Mouse (Mus musculus) erythroblast, embryonic 14.5 days (primary cell): ENCODE results near the gene Sgpp1. TPM values are rescaled to one million over a fixed set of nuclear protein-coding genes. Genes with fewer than 3 reads are reported as not detected.
A peak's percentile ranks its signal among the peaks of the same experiment; 100 is the strongest.
"Not testable (repeated sequence)": the region's sequence is repeated elsewhere in the genome, so short reads cannot be mapped to it uniquely, and the experiment has no call there.

ENCODE experiments used
- H3K27me3 ChIP-seq: 2 replicates; pipeline ENCODE4 v1.6.1; 2012; ENCODE audit warnings: inconsistent platforms; ENCODE audit not compliant: control insufficient read depth
- H3K36me3 ChIP-seq: 2 replicates; pipeline ENCODE4 v1.6.1; 2012; ENCODE audit warnings: mild to moderate bottlenecking, inconsistent platforms; ENCODE audit not compliant: control insufficient read depth
- H3K4me1 ChIP-seq: 2 replicates; pipeline ENCODE4 v1.6.1; 2012; ENCODE audit warnings: inconsistent platforms; ENCODE audit not compliant: control insufficient read depth
- H3K4me3 ChIP-seq: replicated peaks from 2 replicates; pipeline ENCODE3; 2012; ENCODE audit warnings: moderate library complexity, mild to moderate bottlenecking, inconsistent platforms
- H3K9me3 ChIP-seq: 2 replicates; pipeline ENCODE4 v1.6.1; 2012; ENCODE audit warnings: low read length, inconsistent platforms, mixed read lengths; ENCODE audit not compliant: control insufficient read depth
- GATA1 ChIP-seq: IDR thresholded peaks from 2 replicates; pipeline ENCODE4 v1.6.1; 2012; ENCODE audit warnings: low read length, inconsistent platforms, mixed read lengths
- TAL1 ChIP-seq: IDR thresholded peaks from 3 replicates; pipeline ENCODE4 v1.6.1; 2012; ENCODE audit warnings: low read length, inconsistent platforms, mixed read lengths
- polyA plus RNA-seq: library from polyadenylated mRNA; stranded (reverse); fragments of >175 nt; gene quantifications from 2 replicates; pipeline ENCODE4 v1.2.3, GENCODE M21; 2012

Gene Sgpp1
- polyA plus RNA-seq, 1 experiment, result 0.55 TPM

DNA sequence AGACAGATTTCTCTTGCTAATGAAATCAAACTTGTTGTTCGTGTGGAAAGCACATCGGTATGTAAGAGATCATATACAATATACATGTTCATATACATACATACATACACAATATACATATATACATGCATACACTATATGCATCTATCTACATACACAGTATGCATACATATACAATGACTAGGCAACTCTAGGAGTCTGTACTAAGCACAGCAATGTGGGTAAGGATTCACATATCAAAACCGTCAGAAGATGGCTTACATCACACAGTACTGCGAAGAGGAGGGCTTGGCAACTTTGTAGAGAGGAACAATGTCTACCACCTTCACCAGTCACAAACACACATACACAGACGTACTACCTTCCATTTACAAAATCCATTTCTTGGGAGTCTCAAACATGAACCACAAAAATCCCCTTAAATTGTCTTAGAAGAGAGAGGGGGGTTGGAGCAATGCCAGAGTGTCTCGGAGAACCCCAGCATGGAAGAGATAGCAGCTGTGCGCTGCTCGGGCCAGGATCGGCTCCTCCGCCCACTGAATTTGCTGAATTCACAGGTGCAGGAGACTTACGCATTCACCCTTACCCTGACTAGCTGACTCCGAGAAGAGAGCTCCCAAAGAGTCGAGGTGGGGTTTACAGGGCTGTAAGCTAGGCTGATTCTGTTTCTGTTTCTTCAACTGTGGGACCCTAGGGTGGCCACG, 10.8 kb downstream of the Sgpp1 start:
- TF ChIP-seq GATA1, result no peak
- TF ChIP-seq TAL1, result no peak
- H3K4me1 ChIP-seq, result peaks cover 47% of the 10 kb centered on the region
- H3K9me3 ChIP-seq, result no peaks in the 10 kb centered on the region
- peaks cover 37% of the 10 kb centered on the region for H3K36me3 ChIP-seq
- H3K4me3 ChIP-seq, result peak overlapping the region; percentile 58
- no peaks in the 10 kb centered on the region for H3K27me3 ChIP-seq

DNA sequence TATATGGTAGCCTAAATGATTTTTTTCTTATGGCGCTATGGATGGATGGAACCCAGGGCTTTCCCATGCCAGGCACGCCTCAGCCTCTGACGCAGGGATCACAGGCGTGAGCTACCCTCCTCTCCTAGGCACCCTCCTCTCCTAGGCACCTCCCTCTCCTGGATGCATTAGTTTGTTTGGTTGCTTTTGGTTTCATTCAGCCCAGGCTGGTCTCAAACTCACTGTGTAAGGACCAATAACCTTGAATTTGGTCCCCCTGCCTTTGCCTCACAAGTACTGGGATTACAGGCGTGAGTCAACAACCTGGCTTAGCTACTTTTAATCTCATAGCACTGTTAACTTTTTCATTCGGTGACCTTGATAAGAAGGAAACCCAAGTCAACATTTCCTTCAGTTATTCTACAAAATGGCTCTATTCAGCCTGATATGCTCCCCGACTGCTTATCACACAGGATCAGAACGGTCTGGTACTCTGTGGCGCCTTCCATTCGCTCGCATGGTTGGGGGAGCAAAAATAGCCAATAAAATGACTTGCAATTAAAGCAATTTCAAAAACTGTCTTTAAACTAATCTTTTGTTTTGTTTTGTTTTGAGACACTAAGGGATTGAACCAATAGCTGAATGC, 11.6 kb downstream of the Sgpp1 start:
- Histone ChIP-seq H3K36me3 (peaks cover 44% of the 10 kb centered on the region), H3K4me3 (peak overlapping the region; percentile 58), H3K9me3 (no peaks in the 10 kb centered on the region), H3K27me3 (no peaks in the 10 kb centered on the region), H3K4me1 (peaks cover 47% of the 10 kb centered on the region)
- TF ChIP-seq TAL1 (no peak), GATA1 (peak; percentile 40; the same call in 1 of the 2 replicates)

- no peaks in the 10 kb centered on the region for H3K9me3 ChIP-seq
- TF ChIP-seq TAL1 (no peak), GATA1 (no peak)
- H3K27me3 ChIP-seq, result no peaks in the 10 kb centered on the region
- peaks cover 38% of the 10 kb centered on the region for H3K4me1 ChIP-seq
- H3K4me3 ChIP-seq, result no peak overlapping the region
- H3K36me3 ChIP-seq, result peaks cover 35% of the 10 kb centered on the region
Observed at GRCm38 (mm10) chr12:75721941-75722340, 13.6 kb downstream of the Sgpp1 start.

DNA sequence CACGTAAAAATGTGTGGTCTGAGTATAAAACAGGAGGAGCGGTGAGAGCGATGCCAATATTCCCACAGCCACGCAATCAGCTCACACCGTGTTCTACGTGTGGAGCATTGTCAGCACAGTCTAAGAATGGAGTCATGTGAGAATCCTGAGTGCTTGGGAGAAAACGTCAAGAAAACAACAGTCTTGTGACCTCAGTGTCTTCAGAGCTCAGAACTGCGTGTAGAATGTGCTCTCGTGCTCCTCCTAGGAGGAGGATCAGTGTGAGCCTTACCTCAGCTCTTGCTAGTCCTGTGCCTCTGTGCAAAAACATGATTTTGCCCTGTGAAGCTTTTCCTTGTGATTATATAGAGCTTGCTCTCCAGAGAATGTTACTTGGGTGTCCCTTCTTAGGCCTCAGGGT, 14.5 kb downstream of the Sgpp1 start:
- H3K4me3 ChIP-seq, result no peak overlapping the region
- no peak for TF ChIP-seq GATA1
- no peak for TF ChIP-seq TAL1

DNA sequence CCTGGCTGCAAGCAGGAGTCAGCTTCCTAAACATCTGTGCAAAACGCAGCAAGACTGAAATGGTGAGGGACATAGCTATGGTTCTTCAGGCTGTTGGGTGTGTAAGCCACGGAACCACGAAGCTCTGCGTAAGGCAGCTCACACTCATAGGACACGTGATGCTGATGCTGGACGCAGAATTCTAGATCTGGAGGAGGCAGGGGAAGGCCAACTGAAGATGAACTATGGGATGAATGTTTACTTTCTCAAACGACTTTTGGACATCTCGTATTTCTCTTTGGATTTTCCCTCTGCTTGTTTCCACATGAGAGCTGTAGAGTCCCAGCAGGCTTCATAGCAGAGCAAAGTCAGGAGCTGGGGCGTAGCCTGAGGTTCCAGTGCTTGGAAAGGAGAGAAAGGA, 21.9 kb downstream of the Sgpp1 start:
- Histone ChIP-seq H3K9me3 (no peaks in the 10 kb centered on the region), H3K4me1 (peaks cover 4% of the 10 kb centered on the region), H3K4me3 (no peak overlapping the region), H3K36me3 (peaks cover 25% of the 10 kb centered on the region), H3K27me3 (no peaks in the 10 kb centered on the region)
- TF ChIP-seq TAL1, result no peak
- no peak for TF ChIP-seq GATA1

More for the DNA sequence above, 14.5 kb downstream of the Sgpp1 start:
- Histone ChIP-seq H3K9me3 (no peaks in the 10 kb centered on the region), H3K36me3 (peaks cover 42% of the 10 kb centered on the region), H3K4me1 (peaks cover 34% of the 10 kb centered on the region), H3K27me3 (no peaks in the 10 kb centered on the region)

DNA sequence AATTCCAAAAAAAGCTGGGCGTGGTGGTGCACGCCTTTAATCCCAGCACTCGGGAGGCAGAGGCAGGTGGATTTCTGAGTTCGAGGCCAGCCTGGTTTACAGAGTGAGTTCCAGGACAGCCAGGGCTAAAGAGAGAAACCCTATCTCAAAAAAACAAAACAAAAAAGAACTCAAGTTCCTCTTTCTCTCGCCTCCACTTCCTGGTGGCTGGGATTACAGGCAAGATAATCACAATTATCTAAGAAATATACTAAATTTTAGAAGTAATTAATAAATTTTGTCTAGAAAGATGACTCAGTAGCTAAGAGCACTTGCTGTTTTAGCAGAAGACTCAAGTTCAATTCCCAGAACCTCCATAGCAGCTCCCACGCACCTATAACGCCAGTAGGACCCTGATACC, 22.6 kb downstream of the Sgpp1 start:
- H3K9me3 ChIP-seq, result not testable (repeated sequence)

DNA sequence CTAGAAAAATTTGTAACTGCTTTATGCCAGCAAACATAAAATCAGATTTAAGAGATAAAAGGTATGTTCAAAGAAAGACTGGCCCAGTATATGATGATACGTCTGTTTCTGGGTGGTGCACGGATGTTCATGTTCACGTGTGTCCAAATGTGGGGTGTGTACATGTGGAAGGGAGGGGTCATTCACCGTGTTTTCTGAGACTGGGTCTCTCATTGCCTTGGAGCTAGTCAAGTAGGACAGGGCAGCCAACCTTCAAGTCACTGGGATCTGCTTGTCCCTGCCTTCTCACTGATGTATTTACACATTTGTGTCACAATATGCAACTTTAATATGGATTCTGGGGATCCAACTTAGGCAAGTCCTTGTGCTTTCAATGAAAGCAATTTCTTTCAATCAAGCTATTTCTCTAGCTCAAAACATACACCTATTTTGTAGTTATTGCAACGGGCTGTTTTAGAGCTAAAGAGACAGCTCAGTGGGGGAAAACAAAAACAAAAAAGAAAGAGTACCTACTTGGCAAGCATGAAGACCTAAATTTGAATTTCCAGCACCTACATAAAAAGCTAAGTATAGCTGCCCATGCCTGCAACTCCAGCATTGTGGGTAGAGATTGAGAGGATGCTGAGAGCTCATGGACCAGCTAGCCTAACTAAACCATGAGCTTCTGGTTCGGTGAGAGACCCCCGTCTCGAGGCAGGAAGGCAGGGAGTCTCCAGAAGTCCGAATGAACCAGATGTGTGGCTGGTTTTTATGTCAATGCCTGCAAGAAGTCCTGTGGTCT, 24.7 kb downstream of the Sgpp1 start:
- peaks cover 4% of the 10 kb centered on the region for H3K4me1 ChIP-seq
- TF ChIP-seq TAL1 (no peak), GATA1 (no peak)
- peaks cover 16% of the 10 kb centered on the region for H3K36me3 ChIP-seq
- H3K4me3 ChIP-seq, result no peak overlapping the region
- no peaks in the 10 kb centered on the region for H3K27me3 ChIP-seq
- H3K9me3 ChIP-seq, result no peaks in the 10 kb centered on the region

More for the DNA sequence above, 22.6 kb downstream of the Sgpp1 start:
- not testable (repeated sequence) for H3K4me1 ChIP-seq, H3K4me3 ChIP-seq, H3K27me3 ChIP-seq
- H3K36me3 ChIP-seq, result peaks cover 25% of the 10 kb centered on the region

DNA sequence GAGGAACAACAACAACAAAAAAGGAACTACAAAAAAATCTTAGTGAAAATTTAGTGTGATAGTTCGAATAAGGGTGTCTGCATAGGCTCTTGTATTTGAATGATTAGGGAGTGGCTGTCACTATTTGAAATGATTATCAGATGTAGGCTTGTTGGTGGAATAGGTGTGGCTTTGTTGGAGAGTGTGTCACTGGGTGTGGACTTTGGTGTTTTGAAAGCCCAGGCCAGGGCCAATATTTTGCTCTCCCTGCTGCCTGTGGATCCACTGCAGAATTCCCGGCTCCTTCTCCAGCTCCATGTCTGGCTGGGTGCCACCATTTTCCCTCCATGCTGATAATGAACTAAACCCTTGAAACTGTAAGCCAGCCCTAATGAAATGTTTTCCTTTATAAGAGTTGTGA, 26.0 kb downstream of the Sgpp1 start:
- H3K36me3 ChIP-seq, result peaks cover 9% of the 10 kb centered on the region
- no peaks in the 10 kb centered on the region for H3K27me3 ChIP-seq
- peaks cover 4% of the 10 kb centered on the region for H3K4me1 ChIP-seq
- no peaks in the 10 kb centered on the region for H3K9me3 ChIP-seq
- H3K4me3 ChIP-seq, result no peak overlapping the region
- no peak for TF ChIP-seq TAL1
- TF ChIP-seq GATA1, result no peak

- Histone ChIP-seq H3K4me1 (peaks cover 4% of the 10 kb centered on the region), H3K27me3 (no peaks in the 10 kb centered on the region), H3K9me3 (no peaks in the 10 kb centered on the region), H3K36me3 (no peaks in the 10 kb centered on the region), H3K4me3 (no peak overlapping the region)
- TF ChIP-seq GATA1, result no peak
- TF ChIP-seq TAL1, result no peak
Observed at GRCm38 (mm10) chr12:75706670-75707069, 28.9 kb downstream of the Sgpp1 start.
